In genomic region chr13:13596424-13597044, GRCm38 (mm10) we compare ENCODE assay signal across 30 mouse cellular contexts.
"Had no signal": no experiment of that assay in that cellular context is flagged by ENCODE, and none has a peak within 500 bp of the region (broad histone marks: within the 10 kb centered on the region; RNA-seq: fewer than 3 reads in every experiment).

No protein-coding gene starts in this region.

- H3K9me3 ChIP-seq: limb, embryonic 10.5 days; limb, embryonic 12.5 days; limb, embryonic 13.5 days; limb, embryonic 15.5 days; liver, embryonic 12.5 days; liver, embryonic 13.5 days; liver, embryonic 15.5 days; lung, embryonic 15.5 days; megakaryocyte, embryonic 14.5 days; midbrain, embryonic 10.5 days; midbrain, embryonic 12.5 days; midbrain, embryonic 13.5 days; midbrain, embryonic 15.5 days had no signal

- H3K4me1 ChIP-seq: limb, embryonic 10.5 days; limb, embryonic 12.5 days; limb, embryonic 13.5 days; limb, embryonic 15.5 days had no signal

- H3K4me3 ChIP-seq: left cerebral cortex, adult 2 months; limb, embryonic 10.5 days; limb, embryonic 12.5 days; limb, embryonic 13.5 days; limb, embryonic 15.5 days; liver, embryonic 12.5 days; liver, embryonic 13.5 days; liver, embryonic 15.5 days; lung, embryonic 15.5 days; midbrain, embryonic 10.5 days; midbrain, embryonic 12.5 days; midbrain, embryonic 13.5 days; midbrain, embryonic 15.5 days; myocyte had no signal

- H3K4me2 ChIP-seq: limb, embryonic 12.5 days; limb, embryonic 13.5 days; limb, embryonic 15.5 days; liver, embryonic 11.5 days; liver, embryonic 12.5 days; liver, embryonic 13.5 days; liver, embryonic 15.5 days; lung, embryonic 14.5 days; lung, embryonic 15.5 days; midbrain, embryonic 11.5 days; midbrain, embryonic 12.5 days; midbrain, embryonic 13.5 days; midbrain, embryonic 15.5 days had no signal

- DNase-seq: left cerebral cortex, postnatal 4 days; liver; liver, embryonic 13.5 days; liver, postnatal 0 days; lung, adult 18-20 months; lung, adult 2 months; lung, embryonic 14.5 days; lung, postnatal 10 days; lung, postnatal 14 days; lung, postnatal 36 days; lung, postnatal 4 days; midbrain, embryonic 14.5 days had no signal

- H3K9ac ChIP-seq: limb, embryonic 12.5 days; limb, embryonic 13.5 days; limb, embryonic 15.5 days; liver, embryonic 12.5 days; liver, embryonic 13.5 days; liver, embryonic 14.5 days; liver, embryonic 15.5 days; liver, postnatal 0 days; lung, embryonic 14.5 days; lung, embryonic 15.5 days; midbrain, embryonic 12.5 days; midbrain, embryonic 13.5 days; midbrain, embryonic 15.5 days had no signal

- H3K36me3 ChIP-seq: limb, embryonic 10.5 days; limb, embryonic 12.5 days; limb, embryonic 13.5 days; limb, embryonic 15.5 days; liver, embryonic 12.5 days; liver, embryonic 13.5 days; liver, embryonic 15.5 days; lung, embryonic 15.5 days; midbrain, embryonic 10.5 days; midbrain, embryonic 12.5 days; midbrain, embryonic 13.5 days; midbrain, embryonic 15.5 days had no signal

- H3K27me3 ChIP-seq: limb, embryonic 12.5 days; limb, embryonic 13.5 days; limb, embryonic 15.5 days; liver, embryonic 12.5 days; liver, embryonic 13.5 days; liver, embryonic 15.5 days; lung, embryonic 15.5 days; megakaryocyte, embryonic 14.5 days; midbrain, embryonic 12.5 days; midbrain, embryonic 13.5 days; midbrain, embryonic 15.5 days had no signal

- H3K27ac ChIP-seq: left cerebral cortex, adult 2 months; limb, embryonic 10.5 days; limb, embryonic 12.5 days; limb, embryonic 13.5 days; limb, embryonic 15.5 days; liver, embryonic 12.5 days; liver, embryonic 13.5 days; liver, embryonic 14.5 days; liver, embryonic 15.5 days; lung, embryonic 15.5 days; macrophage; midbrain, embryonic 10.5 days; midbrain, embryonic 12.5 days; midbrain, embryonic 13.5 days; midbrain, embryonic 15.5 days had no signal
